Mouse (Mus musculus): ENCODE measurements around the gene Dtnb.
"Not testable (repeated sequence)": the region's sequence is repeated elsewhere in the genome, so short reads cannot be mapped to it uniquely, and the experiment has no call there.

Dtnb gene

DNA sequence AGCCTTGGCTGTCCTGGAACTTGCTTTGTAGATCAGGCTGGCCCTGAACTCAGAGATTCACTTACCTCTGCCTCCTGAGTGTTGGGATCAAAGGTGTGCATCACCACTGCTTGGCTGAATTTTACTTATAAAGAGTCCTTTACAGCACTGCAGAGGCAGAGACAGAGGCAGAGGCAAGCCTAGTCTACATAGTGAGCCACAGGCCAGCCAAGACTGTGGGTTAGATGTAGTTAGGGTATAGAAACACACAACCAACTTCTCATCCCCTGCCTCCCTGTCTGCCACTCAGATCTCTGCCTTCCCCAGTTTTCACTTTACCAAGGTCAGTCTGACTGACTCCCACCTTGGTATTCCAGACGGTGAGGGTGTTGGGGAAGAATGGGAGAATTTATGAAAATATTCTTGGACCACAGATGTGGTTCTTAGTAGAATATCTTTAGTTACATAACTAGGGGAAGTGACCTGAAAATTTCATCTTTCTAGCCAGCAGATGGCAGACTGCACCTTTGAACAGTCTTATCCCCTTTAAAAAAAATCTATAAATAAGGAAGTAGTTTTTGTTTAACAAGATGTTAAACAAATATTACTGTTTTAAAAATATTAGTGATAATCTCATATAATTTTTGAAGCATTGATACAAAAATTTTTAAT lies 88.9 kb downstream of the Dtnb start:
- in situ Hi-C loops (cut with MboI, MseI), result loop anchor here (10.0 kb wide), 1 partner anchor 114 kb away; no protein-coding TSS in a partner anchor

GRCm38 (mm10) chr12:3662660-3663059 lies 90.5 kb downstream of the Dtnb start:
- in situ Hi-C loops (cut with MboI, MseI), result loop anchor here (10.0 kb wide), 1 partner anchor 112 kb away; no protein-coding TSS in a partner anchor

DNA sequence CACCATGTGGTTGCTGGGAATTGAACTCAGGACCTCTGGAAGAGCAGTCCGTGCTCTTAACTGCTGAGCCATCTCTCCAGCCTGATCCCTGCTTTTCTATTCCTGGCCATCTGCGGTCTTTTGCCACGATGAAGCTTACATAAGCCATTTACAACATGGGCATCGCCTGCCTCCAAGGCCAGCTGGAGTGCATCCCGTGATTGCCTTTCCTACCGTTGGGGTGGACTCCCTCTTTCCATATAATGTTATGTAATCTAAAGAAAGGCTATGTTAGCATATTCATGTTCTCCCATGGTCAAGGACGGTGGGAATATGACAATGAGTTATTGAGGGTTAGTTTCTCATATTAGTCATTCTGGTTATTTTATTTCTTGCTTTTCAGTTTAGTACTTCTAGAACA lies 91.2 kb downstream of the Dtnb start:
- in situ Hi-C loops (cut with MboI, MseI), result loop anchor here (10.0 kb wide), 1 partner anchor 111 kb away; no protein-coding TSS in a partner anchor

DNA sequence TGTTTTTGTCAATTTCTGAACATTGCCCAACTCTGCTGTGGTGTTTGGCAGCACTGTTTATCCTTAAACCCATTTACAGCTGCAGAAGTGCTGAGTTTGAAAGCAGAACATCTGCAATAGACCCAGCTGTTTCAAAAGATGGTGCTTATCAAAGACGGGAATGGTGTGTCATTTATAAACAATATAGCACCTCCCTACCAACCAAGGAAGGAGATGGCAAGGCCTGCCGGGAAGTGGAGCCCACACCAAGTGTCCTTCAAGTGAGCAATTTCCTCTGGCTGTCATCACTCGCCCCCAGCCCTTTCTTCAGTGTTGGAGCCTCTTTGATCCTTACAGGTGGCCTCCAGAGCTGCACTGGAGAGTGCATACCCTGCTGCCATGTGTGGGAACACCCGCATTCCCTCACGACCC lies 97.8 kb downstream of the Dtnb start:
- in situ Hi-C loops (cut with MboI, MseI), result loop anchor here (10.0 kb wide), 1 partner anchor 105 kb away; no protein-coding TSS in a partner anchor

DNA sequence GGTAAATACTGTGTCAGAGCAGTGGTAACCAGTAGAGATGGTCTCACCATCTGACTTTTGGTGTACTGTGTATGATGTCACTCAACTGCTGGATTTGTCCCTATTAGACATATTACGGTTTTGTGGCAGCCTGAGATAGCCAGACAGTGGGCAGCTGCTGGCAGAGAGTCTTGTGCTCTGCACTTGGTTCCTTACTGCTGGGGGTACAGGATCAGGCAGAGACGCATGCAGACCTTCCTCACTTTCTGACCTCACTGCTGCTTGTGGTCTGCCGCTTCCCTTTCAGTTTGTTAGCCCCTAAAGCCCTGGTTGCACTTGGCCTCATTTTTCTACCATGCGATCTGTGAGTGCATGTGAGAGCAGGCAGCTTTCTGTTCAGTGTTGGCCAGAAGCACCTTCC lies 98.9 kb downstream of the Dtnb start:
- in situ Hi-C loops (cut with MboI, MseI), result no loop called here

GRCm38 (mm10) chr12:3672786-3673185 lies 100.6 kb downstream of the Dtnb start:
- in situ Hi-C loops (cut with MboI, MseI), result no loop called here

- in situ Hi-C loops (cut with MboI, MseI), result no loop called here
These were observed 101.7 kb downstream of the Dtnb start for GRCm38 (mm10) chr12:3673886-3674285.

- in situ Hi-C loops (cut with MboI, MseI), result no loop called here
These were observed 102.7 kb downstream of the Dtnb start for GRCm38 (mm10) chr12:3674913-3675312.

DNA sequence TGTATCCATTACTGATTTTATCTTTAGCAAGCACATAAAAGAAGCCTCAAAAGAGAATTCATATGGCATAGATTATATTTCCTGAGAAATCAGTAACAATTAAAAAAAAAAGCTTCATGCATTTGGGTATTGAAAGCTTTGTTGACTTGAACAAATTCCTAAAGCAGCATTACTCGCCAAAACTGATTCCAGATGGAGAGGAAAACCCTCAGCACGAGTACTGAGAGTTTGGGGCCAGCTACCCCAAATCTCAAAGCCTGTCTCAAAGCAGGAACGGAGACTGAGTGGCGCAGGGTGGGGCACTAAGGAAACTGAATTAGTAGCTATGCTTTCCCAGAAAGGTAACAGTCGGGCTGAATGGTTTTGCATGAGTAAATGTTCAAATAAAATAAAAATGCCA lies 108.5 kb downstream of the Dtnb start:
- in situ Hi-C loops (cut with MboI, MseI), result no loop called here

DNA sequence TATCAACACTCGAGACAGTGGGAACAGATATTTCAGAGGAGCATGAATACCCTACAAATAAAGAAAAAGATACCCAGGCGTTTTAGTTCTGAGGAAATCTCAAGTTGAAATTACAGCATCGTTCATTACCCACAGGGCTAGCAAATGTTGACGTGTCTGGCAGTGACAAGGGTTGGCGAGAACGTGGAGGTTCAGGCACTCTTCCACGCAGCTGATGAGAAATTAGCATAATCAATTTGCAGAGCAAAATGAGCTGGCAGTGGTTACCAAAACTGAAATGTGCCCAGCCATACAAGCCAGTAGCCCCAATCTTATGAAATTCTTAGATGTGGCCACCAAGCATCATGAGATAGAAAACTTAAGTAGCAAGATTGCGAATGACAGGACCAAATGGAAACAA lies 110.9 kb downstream of the Dtnb start:
- in situ Hi-C loops (cut with MboI, MseI), result no loop called here

GRCm38 (mm10) chr12:3686419-3686940 lies 114.3 kb downstream of the Dtnb start:
- in situ Hi-C loops (cut with MboI, MseI), result no loop called here

GRCm38 (mm10) chr12:3690926-3691529 lies 118.8 kb downstream of the Dtnb start:
- in situ Hi-C loops (cut with MboI, MseI), result not testable (repeated sequence)

DNA sequence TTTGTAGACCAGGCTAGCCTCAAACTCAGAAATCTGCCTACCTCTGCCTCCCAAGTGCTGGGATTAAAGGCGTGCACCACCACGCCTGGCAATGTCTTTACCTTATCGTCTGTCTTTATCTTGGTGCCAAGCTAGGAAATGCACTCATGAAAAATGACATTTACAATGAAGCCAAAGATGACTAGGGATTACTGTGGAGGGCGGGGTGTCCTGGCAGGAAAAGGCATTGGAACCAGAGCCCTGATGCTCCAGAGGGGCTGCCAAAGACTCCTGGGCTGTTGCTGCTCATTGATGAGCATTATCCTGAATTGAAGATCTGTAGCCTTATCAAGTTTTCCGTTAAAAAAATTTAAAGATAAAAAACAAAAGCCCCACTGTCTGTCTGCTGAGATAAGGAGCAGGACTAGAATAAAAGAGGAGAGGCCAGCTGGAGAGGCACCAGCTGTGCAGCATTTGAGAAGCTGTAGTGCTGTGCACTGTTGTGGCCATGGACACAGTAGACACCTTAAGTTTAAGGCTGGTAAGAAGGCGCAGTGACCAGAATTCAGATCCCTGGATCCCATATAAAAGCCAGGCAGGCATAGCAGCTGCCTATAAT lies 120.7 kb downstream of the Dtnb start:
- in situ Hi-C loops (cut with MboI, MseI), result no loop called here

- in situ Hi-C loops (cut with MboI, MseI), result no loop called here
These were observed 123.7 kb downstream of the Dtnb start for GRCm38 (mm10) chr12:3695741-3696501.

DNA sequence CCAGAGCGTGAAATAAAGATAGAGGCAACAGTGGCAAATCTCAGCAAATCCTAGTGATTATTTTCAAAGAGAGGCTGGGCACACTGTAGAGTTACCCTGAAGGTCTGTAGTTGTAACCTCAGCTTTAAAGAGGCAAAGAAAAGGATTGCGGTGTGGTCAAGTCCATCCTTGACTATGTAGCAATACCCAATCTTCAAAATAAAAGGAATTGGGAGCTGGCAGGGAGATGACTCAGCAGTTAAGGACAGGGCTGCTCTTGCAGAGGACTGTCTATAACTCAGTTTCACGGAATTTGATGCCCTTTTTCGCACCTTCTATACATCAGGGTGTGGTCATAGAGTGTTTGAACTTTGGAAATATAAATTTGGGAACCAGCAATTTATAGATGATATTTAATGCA lies 128.3 kb downstream of the Dtnb start:
- in situ Hi-C loops (cut with MboI, MseI), result no loop called here

DNA sequence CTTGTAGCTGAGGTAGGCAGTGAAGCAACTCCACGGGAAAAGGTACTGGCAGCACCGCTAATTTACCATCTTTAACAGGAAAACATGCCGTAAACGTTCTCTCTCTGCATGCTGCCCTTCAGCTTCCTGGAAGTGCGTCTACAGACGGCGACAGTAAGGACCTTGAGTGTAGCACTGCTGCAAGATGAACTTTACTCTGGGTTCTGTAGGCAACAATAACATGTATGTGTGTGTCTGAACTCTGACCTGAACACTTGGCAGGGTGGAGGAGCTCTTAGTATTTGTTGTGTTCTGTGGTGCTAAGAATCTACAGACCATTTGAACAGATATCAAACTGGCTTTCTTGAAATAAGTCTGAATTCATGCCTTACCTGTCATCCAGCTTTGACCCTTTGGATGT lies 130.7 kb downstream of the Dtnb start:
- in situ Hi-C loops (cut with MboI, MseI), result no loop called here

DNA sequence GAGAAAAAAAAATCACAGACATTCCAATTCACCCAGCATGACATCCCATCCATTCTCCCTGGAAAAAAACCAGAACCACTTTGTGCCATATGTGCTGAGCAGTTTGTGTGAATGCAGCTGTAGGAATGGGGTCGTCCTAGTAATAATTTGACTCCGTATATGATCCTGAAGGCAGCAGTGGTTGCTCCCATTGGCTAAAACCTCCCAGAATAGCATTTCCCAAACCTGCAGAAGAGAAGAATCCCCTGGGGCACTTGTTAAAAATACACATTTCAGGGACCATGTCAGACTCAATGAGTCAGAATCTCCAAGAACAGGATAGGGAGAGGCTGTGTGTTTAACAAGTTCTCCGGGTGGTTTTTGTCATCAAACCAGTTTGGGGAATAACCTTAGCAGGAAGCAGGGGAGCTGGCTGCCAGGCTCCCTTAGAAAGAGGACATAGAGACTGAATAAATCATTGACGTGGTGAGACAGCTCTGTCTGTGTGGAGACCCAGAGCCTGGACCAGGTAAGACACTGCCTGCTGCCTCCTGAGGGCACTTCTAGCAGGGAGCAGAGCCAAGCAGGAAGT lies 147.1 kb downstream of the Dtnb start:
- in situ Hi-C loops (cut with MboI, MseI), result no loop called here

GRCm38 (mm10) chr12:3720527-3720926 lies 148.3 kb downstream of the Dtnb start:
- in situ Hi-C loops (cut with MboI, MseI), result no loop called here

DNA sequence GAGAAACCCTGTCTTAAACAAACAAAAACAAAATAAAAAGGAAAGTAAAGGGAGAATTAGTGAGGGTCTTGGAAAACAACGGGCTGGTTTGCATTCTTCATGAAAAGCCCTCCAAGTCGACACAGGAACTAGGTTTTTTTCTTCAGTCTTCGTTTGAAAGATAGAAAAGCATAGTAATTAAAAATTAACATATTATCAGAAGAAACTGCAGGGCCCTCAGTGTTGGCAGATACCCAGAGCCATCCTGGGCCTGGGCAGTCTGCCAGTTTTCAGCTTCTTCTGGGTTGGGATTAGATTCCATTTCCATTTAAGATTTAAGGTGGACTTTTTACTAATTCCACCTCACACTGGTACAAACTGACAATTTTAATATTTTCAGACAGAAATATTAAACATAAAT lies 151.6 kb downstream of the Dtnb start:
- in situ Hi-C loops (cut with MboI, MseI), result no loop called here

DNA sequence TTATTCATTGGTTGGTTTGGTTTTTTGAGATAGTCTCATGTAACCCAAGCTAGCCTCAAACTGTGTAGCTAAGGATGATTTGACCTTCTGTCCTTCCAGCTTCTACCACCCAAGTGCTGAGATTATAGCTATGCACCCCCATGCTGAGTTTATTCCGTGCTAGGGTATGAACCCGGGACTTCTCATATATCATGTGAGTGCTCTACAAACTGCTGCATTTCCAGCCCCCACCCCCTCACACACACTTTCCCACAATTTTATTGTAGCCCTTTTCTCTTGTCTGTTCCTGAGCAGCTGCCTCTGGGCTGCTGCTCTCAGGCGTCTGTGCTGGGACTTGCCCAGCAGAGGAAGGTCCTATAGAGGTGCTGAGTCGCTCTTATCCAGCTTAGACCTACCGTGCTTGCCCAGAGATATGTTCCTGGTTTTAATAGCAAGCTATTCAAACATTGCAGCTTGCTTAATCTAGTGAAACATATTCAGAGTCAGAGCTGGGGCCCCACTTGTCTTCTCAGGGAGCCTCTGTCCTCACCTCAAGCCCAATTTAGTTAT lies 152.7 kb downstream of the Dtnb start:
- in situ Hi-C loops (cut with MboI, MseI), result no loop called here

- in situ Hi-C loops (cut with MboI, MseI), result no loop called here
These were observed 157.4 kb downstream of the Dtnb start for GRCm38 (mm10) chr12:3729521-3730075.
